Mouse (Mus musculus) CH12.LX (cell line): ENCODE results near the gene Tnnc2. TPM values are rescaled to one million over a fixed set of nuclear protein-coding genes. Genes with fewer than 3 reads are reported as not detected.

Experiments
- DNase-seq: peaks from one replicate; pipeline ENCODE4 v3.0.0-alpha.2; 2013; ENCODE audit errors: extremely low read depth
- H3K27ac ChIP-seq: 2 replicates; pipeline ENCODE4 v1.5.1; 2012; ENCODE audit warnings: low read depth, mild to moderate bottlenecking, control low read depth, moderate library complexity; ENCODE audit not compliant: insufficient read depth
- H3K27me3 ChIP-seq: replicated peaks from 2 replicates; pipeline ENCODE3; 2012; ENCODE audit warnings: inconsistent platforms
- H3K36me3 ChIP-seq, 2 experiments: replicated peaks in 1 of 2; 2 replicates each; pipeline versions ENCODE3 to v1.6.1; 2012; ENCODE audit warnings: inconsistent platforms in 1 of 2, low read length in 1 of 2, mild to moderate bottlenecking in 1 of 2, mixed read lengths in 1 of 2, moderate library complexity in 1 of 2; ENCODE audit not compliant: control insufficient read depth in 1 of 2, insufficient read depth in 1 of 2
- H3K4me1 ChIP-seq, 2 experiments: 2 replicates each; pipeline ENCODE4 v1.6.1; 2012; ENCODE audit warnings: inconsistent platforms in 1 of 2, moderate library complexity in 1 of 2; ENCODE audit not compliant: insufficient read depth in 2 of 2, control insufficient read depth in 1 of 2
- H3K4me2 ChIP-seq: 2 replicates; pipeline ENCODE4 v1.6.1; 2012; ENCODE audit warnings: low read depth, mild to moderate bottlenecking, control low read depth; ENCODE audit not compliant: poor library complexity, insufficient read depth, severe bottlenecking
- H3K4me3 ChIP-seq, 3 experiments: fragments of 150-350 bp in 1 of 3; sonication (generic) in 1 of 3; replicated peaks in 1 of 3; 2 replicates each; pipeline versions ENCODE3 to v1.5.1; 2011 to 2012; ENCODE audit warnings: low read depth in 2 of 3, low read length in 2 of 3, mild to moderate bottlenecking in 2 of 3, moderate library complexity in 2 of 3, control low read depth in 1 of 3, improper control_type of control experiment in 1 of 3, inconsistent platforms in 1 of 3, mixed read lengths in 1 of 3; ENCODE audit not compliant: poor library complexity in 1 of 3
- H3K79me2 ChIP-seq: replicated peaks from 2 replicates; pipeline ENCODE4 v1.6.1; 2012; ENCODE audit warnings: mild to moderate bottlenecking, moderate library complexity; ENCODE audit not compliant: control insufficient read depth, poor library complexity, insufficient read depth, severe bottlenecking; ENCODE audit errors: extremely low read depth
- H3K9ac ChIP-seq: 2 replicates; pipeline ENCODE4 v1.6.1; 2012; ENCODE audit warnings: low read depth, mild to moderate bottlenecking, control low read depth, moderate library complexity; ENCODE audit not compliant: insufficient read depth
- H3K9me3 ChIP-seq: replicated peaks from 2 replicates; pipeline ENCODE3; 2012; ENCODE audit warnings: low read length, inconsistent platforms, mixed read lengths
- BHLHE40 ChIP-seq: IDR thresholded peaks from 2 replicates; pipeline ENCODE4 v1.6.1; 2011; ENCODE audit warnings: mild to moderate bottlenecking, low read depth, low read length, improper control_type of control experiment
- CHD1 ChIP-seq: IDR thresholded peaks from 2 replicates; pipeline ENCODE4 v1.6.1; 2012; ENCODE audit warnings: low read depth, low read length, improper control_type of control experiment, inconsistent platforms
- ELF1 ChIP-seq: IDR thresholded peaks from 2 replicates; pipeline ENCODE4 v1.6.1; 2014; ENCODE audit warnings: low read depth, mild to moderate bottlenecking, inconsistent platforms, low read length, improper control_type of control experiment
- EP300 ChIP-seq: IDR thresholded peaks from 2 replicates; pipeline ENCODE4 v1.6.1; 2011; ENCODE audit warnings: low read length, improper control_type of control experiment
- MEF2A ChIP-seq: IDR thresholded peaks from 2 replicates; pipeline ENCODE4 v1.6.1; 2014; ENCODE audit warnings: low read depth, mild to moderate bottlenecking, inconsistent platforms, low read length, improper control_type of control experiment, borderline replicate concordance
- MYC ChIP-seq: IDR thresholded peaks from 2 replicates; pipeline ENCODE4 v1.6.1; 2011; ENCODE audit warnings: low read depth, mild to moderate bottlenecking, improper control_type of control experiment, low read length
- NRF1 ChIP-seq: IDR thresholded peaks from 2 replicates; pipeline ENCODE4 v1.6.1; 2014; ENCODE audit warnings: low read depth, mild to moderate bottlenecking, inconsistent platforms, low read length, improper control_type of control experiment, moderate library complexity
- RCOR1 ChIP-seq: conservative IDR thresholded peaks from 2 replicates; pipeline ENCODE4 v1.6.1; 2012; ENCODE audit warnings: low read depth, mild to moderate bottlenecking, inconsistent platforms, low read length, improper control_type of control experiment
- SIN3A ChIP-seq: IDR thresholded peaks from 2 replicates; pipeline ENCODE4 v1.6.1; 2012; ENCODE audit warnings: low read length, improper control_type of control experiment, inconsistent platforms
- SMC3 ChIP-seq: IDR thresholded peaks from 2 replicates; pipeline ENCODE4 v1.6.1; 2011; ENCODE audit warnings: low read depth, low read length, improper control_type of control experiment
- TCF12 ChIP-seq: IDR thresholded peaks from 2 replicates; pipeline ENCODE4 v1.6.1; 2014; ENCODE audit warnings: low read depth, mild to moderate bottlenecking, inconsistent platforms, low read length, improper control_type of control experiment
- USF1 ChIP-seq: IDR thresholded peaks from 2 replicates; pipeline ENCODE4 v1.6.1; 2014; ENCODE audit warnings: low read depth, mild to moderate bottlenecking, inconsistent platforms, low read length, improper control_type of control experiment
- USF2 ChIP-seq: conservative IDR thresholded peaks from 2 replicates; pipeline ENCODE4 v1.6.1; 2011; ENCODE audit warnings: low read depth, low read length, improper control_type of control experiment
- ZC3H11A ChIP-seq: IDR thresholded peaks from 2 replicates; pipeline ENCODE4 v1.6.1; 2012; ENCODE audit warnings: low read depth, mild to moderate bottlenecking, inconsistent platforms, low read length, improper control_type of control experiment
- ZNF384 ChIP-seq: IDR thresholded peaks from 2 replicates; pipeline ENCODE4 v1.6.1; 2012; ENCODE audit warnings: low read depth, low read length, improper control_type of control experiment, inconsistent platforms
- dilution Hi-C: fragments of 300-500 bp; cut with MboI; formaldehyde crosslinking; loops from 2 replicates; pipeline ENCODE4 v1.14.3; 2020; ENCODE audit warnings: low sequenced_read_pairs; ENCODE audit not compliant: extremely low pct_unique_long_range_greater_than_20kb, extremely low pct_ligation_motif_present
- in situ Hi-C: fragments of 300-500 bp; cut with MboI; formaldehyde crosslinking; loops from 3 replicates; pipeline ENCODE4 v1.14.3; 2019; ENCODE audit warnings: low sequenced_read_pairs, low pct_ligation_motif_present, low pct_unique_long_range_greater_than_20kb, mixed read lengths
- polyA plus RNA-seq: library from polyadenylated mRNA; unstranded; fragments of >175 nt; gene quantifications from 2 replicates; pipeline ENCODE4 v1.2.1, GENCODE M21; 2012; ENCODE audit warnings: low read depth; ENCODE audit not compliant: insufficient read length
- total RNA-seq, 2 experiments: library from RNA; depleted of rRNA; stranded (reverse); fragments of 300-350 nt in 1 of 2; fragments of >200 nt in 1 of 2; gene quantifications; 2 replicates each; pipeline ENCODE4 v1.2.3; 2012 to 2014

Gene Tnnc2
- total and polyA plus RNA-seq, 3 experiments, result not detected

- Histone ChIP-seq H3K4me3 (peak overlapping the region in 1 of 3 experiments; percentile 10), H3K27me3 (no peaks in the 10 kb centered on the region), H3K27ac (no peak overlapping the region), H3K4me2 (peak overlapping the region; percentile 38), H3K4me1 (peaks cover 5 to 25% of the 10 kb centered on the region in 2 experiments; a peak in 2 of 4 replicates), H3K9me3 (no peaks in the 10 kb centered on the region), H3K9ac (peak overlapping the region; percentile 79; the same call in 1 of the 2 replicates), H3K36me3 (peaks cover 8 to 44% of the 10 kb centered on the region in 2 experiments), H3K79me2 (peaks cover 12% of the 10 kb centered on the region)
- TF ChIP-seq CHD1 (no peak), USF1 (no peak), TCF12 (no peak), NRF1 (no peak)
- in situ Hi-C loops, result no loop called here
- dilution Hi-C loops, result no loop called here
- DNase-seq, result no peak
These were observed 23.6 kb upstream of the Tnnc2 start for GRCm38 (mm10) chr2:164803201-164803920.

- H3K4me2 ChIP-seq, result no peak overlapping the region
- H3K4me1 ChIP-seq, result peaks cover 5 to 15% of the 10 kb centered on the region in 2 experiments; a peak in 2 of 4 replicates
- H3K36me3 ChIP-seq, result peaks cover 29 to 67% of the 10 kb centered on the region in 2 experiments
- H3K27me3 ChIP-seq, result no peaks in the 10 kb centered on the region
- no peak overlapping the region for H3K4me3 ChIP-seq
- dilution Hi-C loops, result no loop called here
- TF ChIP-seq EP300 (no peak), ZNF384 (no peak), USF2 (no peak), MYC (no peak), SMC3 (no peak), MEF2A (no peak), ZC3H11A (no peak), SIN3A (no peak), RCOR1 (no peak), BHLHE40 (no peak), ELF1 (no peak)
- no peak overlapping the region for H3K27ac ChIP-seq
- H3K9me3 ChIP-seq, result no peaks in the 10 kb centered on the region
- H3K79me2 ChIP-seq, result peaks cover 9% of the 10 kb centered on the region
- in situ Hi-C loops, result no loop called here
- H3K9ac ChIP-seq, result no peak overlapping the region
- DNase-seq, result no peak
These were observed 20.7 kb upstream of the Tnnc2 start for GRCm38 (mm10) chr2:164800252-164801004.
